17 mouse cellular contexts compared by ENCODE assay signal in genomic region chr8:10910954-10911353, GRCm38 (mm10).
DNase-seq lines count a peak whose midpoint lies in the region; ATAC-seq and TF ChIP-seq lines count a peak whose summit lies in the region.
"Had no signal": no experiment of that assay in that cellular context is flagged by ENCODE, and none has a peak within 500 bp of the region (broad histone marks: within the 10 kb centered on the region; RNA-seq: fewer than 3 reads in every experiment).

No protein-coding gene starts in this region.

- no peak overlapping the region for H3K9ac ChIP-seq in heart, embryonic 15.5 days
- H3K9ac ChIP-seq in heart, embryonic 11.5 days (ENCODE audit: low read depth, low read length), result no peak overlapping the region
- no peak overlapping the region for H3K9ac ChIP-seq in lung, embryonic 14.5 days
- no peak overlapping the region for H3K9ac ChIP-seq in intestine, embryonic 15.5 days
- no peak overlapping the region for H3K9ac ChIP-seq in forebrain, embryonic 11.5 days (ENCODE audit: low read length)
- H3K9ac ChIP-seq: liver, embryonic 13.5 days; midbrain, embryonic 12.5 days had no signal

- H3K4me2 ChIP-seq in heart, embryonic 15.5 days, result no peak overlapping the region
- H3K4me2 ChIP-seq in heart, embryonic 11.5 days, result no peak overlapping the region
- H3K4me2 ChIP-seq in lung, embryonic 14.5 days, result no peak overlapping the region
- H3K4me2 ChIP-seq in intestine, embryonic 15.5 days (replicated peaks), result no peak overlapping the region
- no peak overlapping the region for H3K4me2 ChIP-seq in forebrain, embryonic 11.5 days (ENCODE audit: low read depth, low read length, severe bottlenecking)
- H3K4me2 ChIP-seq: liver, embryonic 13.5 days; midbrain, embryonic 12.5 days had no signal

- 63% methylated on average over 6 of the region's 6 CpGs for WGBS in heart, embryonic 15.5 days
- WGBS in heart, embryonic 11.5 days (ENCODE audit: insufficient replicate concordance), result 78% methylated on average over 6 of the region's 6 CpGs
- WGBS in lung, embryonic 14.5 days, result 67% methylated on average over 6 of the region's 6 CpGs
- 64% methylated on average over 6 of the region's 6 CpGs for WGBS in lung, adult 2 months
- WGBS in intestine, embryonic 15.5 days, result 70% methylated on average over 6 of the region's 6 CpGs
- WGBS in limb, embryonic 10.5 days, result 88% methylated on average over 6 of the region's 6 CpGs
- 90% methylated on average over 6 of the region's 6 CpGs for WGBS in forebrain, embryonic 11.5 days

- H3K36me3 ChIP-seq in heart, embryonic 15.5 days, result no peaks in the 10 kb centered on the region
- no peaks in the 10 kb centered on the region for H3K36me3 ChIP-seq in heart, embryonic 11.5 days (ENCODE audit: control insufficient read depth, insufficient read depth, low read length)
- H3K36me3 ChIP-seq in lung, embryonic 14.5 days (ENCODE audit: insufficient read depth), result no peaks in the 10 kb centered on the region
- no peaks in the 10 kb centered on the region for H3K36me3 ChIP-seq in intestine, embryonic 15.5 days
- H3K36me3 ChIP-seq in limb, embryonic 10.5 days, result no peaks in the 10 kb centered on the region
- H3K36me3 ChIP-seq in forebrain, embryonic 11.5 days (ENCODE audit: control insufficient read depth, insufficient read depth, low read length), result no peaks in the 10 kb centered on the region
- H3K36me3 ChIP-seq: G1E; hindbrain, embryonic 10.5 days; liver, embryonic 13.5 days; midbrain, embryonic 12.5 days had no signal

- peaks cover 41% of the 10 kb centered on the region for H3K27me3 ChIP-seq in heart, embryonic 15.5 days
- no peaks in the 10 kb centered on the region for H3K27me3 ChIP-seq in heart, embryonic 11.5 days (ENCODE audit: control insufficient read depth, insufficient read depth, low read length)
- H3K27me3 ChIP-seq in lung, embryonic 14.5 days (ENCODE audit: insufficient read depth, low read length), result 0 out of 2 replicates have a peak, but pooled peaks cover 3% of the 10 kb centered on the region
- H3K27me3 ChIP-seq in intestine, embryonic 15.5 days (replicated peaks), result no peaks in the 10 kb centered on the region
- no peaks in the 10 kb centered on the region for H3K27me3 ChIP-seq in limb, embryonic 10.5 days (ENCODE audit: low read depth, poor library complexity, severe bottlenecking)
- no peaks in the 10 kb centered on the region for H3K27me3 ChIP-seq in forebrain, embryonic 11.5 days (ENCODE audit: control insufficient read depth, insufficient read depth, low read length)

- H3K4me1 ChIP-seq in heart, embryonic 15.5 days (replicated peaks), result peaks cover 11% of the 10 kb centered on the region
- peaks cover 8% of the 10 kb centered on the region for H3K4me1 ChIP-seq in heart, embryonic 11.5 days (ENCODE audit: control insufficient read depth, insufficient read depth, low read length)
- peaks cover 15% of the 10 kb centered on the region for H3K4me1 ChIP-seq in lung, embryonic 14.5 days (ENCODE audit: insufficient read depth)
- peaks cover 7% of the 10 kb centered on the region for H3K4me1 ChIP-seq in lung, adult 2 months (ENCODE audit: control insufficient read depth, insufficient read depth, low read length)
- H3K4me1 ChIP-seq in intestine, embryonic 15.5 days (replicated peaks), result peaks cover 15% of the 10 kb centered on the region; the same call in 1 of the 2 replicates
- H3K4me1 ChIP-seq in limb, embryonic 10.5 days, result peaks cover 15% of the 10 kb centered on the region
- H3K4me1 ChIP-seq in forebrain, embryonic 11.5 days (replicated peaks; ENCODE audit: control insufficient read depth, insufficient read depth, low read length), result no peaks in the 10 kb centered on the region
- H3K4me1 ChIP-seq: midbrain, embryonic 12.5 days had no signal

- no peak for ATAC-seq in heart, embryonic 15.5 days (replicated peaks; ENCODE audit: insufficient number of reproducible peaks, insufficient read depth, low FRiP score, low read depth)
- no peak for ATAC-seq in heart, embryonic 11.5 days (replicated peaks; ENCODE audit: insufficient number of reproducible peaks, low FRiP score, low TSS enrichment)
- ATAC-seq in lung, embryonic 14.5 days (ENCODE audit: insufficient read depth), result peak; percentile 23; the same call in 1 of the 2 replicates
- ATAC-seq in intestine, embryonic 15.5 days, result no peak
- ATAC-seq in megakaryocyte, adult 5-6 weeks (ENCODE audit: poor library complexity, severe bottlenecking), result peak; percentile 56
- ATAC-seq in forebrain, embryonic 11.5 days (replicated peaks; ENCODE audit: low FRiP score), result no peak
- ATAC-seq: forebrain, embryonic 14.5 days had no signal

- no peak overlapping the region for H3K4me3 ChIP-seq in heart, embryonic 15.5 days
- no peak overlapping the region for H3K4me3 ChIP-seq in heart, embryonic 11.5 days (ENCODE audit: low read depth, low read length)
- H3K4me3 ChIP-seq in lung, embryonic 14.5 days (ENCODE audit: low read depth, low read length), result no peak overlapping the region
- no peak overlapping the region for H3K4me3 ChIP-seq in lung, adult 2 months (replicated peaks; ENCODE audit: extremely low read depth, low read depth, low read length)
- H3K4me3 ChIP-seq in intestine, embryonic 15.5 days (replicated peaks), result no peak overlapping the region
- H3K4me3 ChIP-seq in limb, embryonic 10.5 days, result no peak overlapping the region
- no peak overlapping the region for H3K4me3 ChIP-seq in forebrain, embryonic 11.5 days (ENCODE audit: low read depth, low read length)
- H3K4me3 ChIP-seq: hindbrain, embryonic 10.5 days; liver, embryonic 13.5 days; midbrain, embryonic 12.5 days had no signal

- TF ChIP-seq CTCF in lung, embryonic 14.5 days (IDR thresholded peaks at IDR 0.05; ENCODE audit: low read depth), result no peak
- TF ChIP-seq CTCF in lung, adult 2 months (IDR thresholded peaks at IDR 0.05; ENCODE audit: insufficient read depth, low read length), result no peak

- TF ChIP-seq POLR2A in lung, adult 2 months (IDR thresholded peaks at IDR 0.05; ENCODE audit: borderline replicate concordance, extremely low read depth, low read depth, low read length), result no peak

- H3K27ac ChIP-seq in heart, embryonic 15.5 days, result 0 out of 2 replicates have a peak overlapping the region, but pooled peaks have one; percentile 18
- H3K27ac ChIP-seq in heart, embryonic 11.5 days (ENCODE audit: low read depth, low read length), result no peak overlapping the region
- H3K27ac ChIP-seq in lung, embryonic 14.5 days (ENCODE audit: low read depth), result peak overlapping the region; percentile 59; the same call in 1 of the 2 replicates
- 0 out of 2 replicates have a peak overlapping the region, but pooled peaks have one; percentile 27 for H3K27ac ChIP-seq in intestine, embryonic 15.5 days
- no peak overlapping the region for H3K27ac ChIP-seq in limb, embryonic 10.5 days
- no peak overlapping the region for H3K27ac ChIP-seq in forebrain, embryonic 11.5 days (ENCODE audit: low read depth, low read length)
- H3K27ac ChIP-seq: hindbrain, embryonic 10.5 days; liver, embryonic 13.5 days; midbrain, embryonic 12.5 days had no signal

- H3K9me3 ChIP-seq in heart, embryonic 15.5 days (replicated peaks), result no peaks in the 10 kb centered on the region
- no peaks in the 10 kb centered on the region for H3K9me3 ChIP-seq in heart, embryonic 11.5 days (replicated peaks; ENCODE audit: control insufficient read depth, low read length)
- H3K9me3 ChIP-seq in lung, embryonic 14.5 days (ENCODE audit: low read depth, low read length), result no peaks in the 10 kb centered on the region
- no peaks in the 10 kb centered on the region for H3K9me3 ChIP-seq in intestine, embryonic 15.5 days
- H3K9me3 ChIP-seq in limb, embryonic 10.5 days (replicated peaks), result no peaks in the 10 kb centered on the region
- H3K9me3 ChIP-seq in forebrain, embryonic 11.5 days (ENCODE audit: control insufficient read depth, low read length), result no peaks in the 10 kb centered on the region
- H3K9me3 ChIP-seq: G1E; hindbrain, embryonic 10.5 days; liver, embryonic 13.5 days; midbrain, embryonic 12.5 days had no signal

- peak; percentile 37 for DNase-seq in lung, embryonic 14.5 days
- no peak for DNase-seq in lung, adult 2 months
- no peak for DNase-seq in limb, embryonic 10.5 days (ENCODE audit: low spot score)
- no peak for DNase-seq in forebrain, embryonic 11.5 days (ENCODE audit: low spot score)
- DNase-seq: adrenal gland, postnatal 25 days; cerebellum, postnatal 36 days; layer of hippocampus, adult 9-11 months; liver, embryonic 13.5 days; thymus, postnatal 25 days had no signal

Comparison
In these comparisons a context has a peak if more than half of its experiments do, and no peak if none do; other contexts are left out.
1. H3K27ac ChIP-seq: peak in heart, embryonic 15.5 days (single experiment), lung, embryonic 14.5 days (single experiment) and intestine, embryonic 15.5 days (single experiment); none in heart, embryonic 11.5 days (single experiment), limb, embryonic 10.5 days (single experiment) and forebrain, embryonic 11.5 days (single experiment).
2. ATAC-seq: peak in lung, embryonic 14.5 days (single experiment) and megakaryocyte, adult 5-6 weeks (single experiment); none in heart, embryonic 15.5 days (single experiment), heart, embryonic 11.5 days (single experiment), intestine, embryonic 15.5 days (single experiment) and forebrain, embryonic 11.5 days (single experiment).